In the genomic region with DNA sequence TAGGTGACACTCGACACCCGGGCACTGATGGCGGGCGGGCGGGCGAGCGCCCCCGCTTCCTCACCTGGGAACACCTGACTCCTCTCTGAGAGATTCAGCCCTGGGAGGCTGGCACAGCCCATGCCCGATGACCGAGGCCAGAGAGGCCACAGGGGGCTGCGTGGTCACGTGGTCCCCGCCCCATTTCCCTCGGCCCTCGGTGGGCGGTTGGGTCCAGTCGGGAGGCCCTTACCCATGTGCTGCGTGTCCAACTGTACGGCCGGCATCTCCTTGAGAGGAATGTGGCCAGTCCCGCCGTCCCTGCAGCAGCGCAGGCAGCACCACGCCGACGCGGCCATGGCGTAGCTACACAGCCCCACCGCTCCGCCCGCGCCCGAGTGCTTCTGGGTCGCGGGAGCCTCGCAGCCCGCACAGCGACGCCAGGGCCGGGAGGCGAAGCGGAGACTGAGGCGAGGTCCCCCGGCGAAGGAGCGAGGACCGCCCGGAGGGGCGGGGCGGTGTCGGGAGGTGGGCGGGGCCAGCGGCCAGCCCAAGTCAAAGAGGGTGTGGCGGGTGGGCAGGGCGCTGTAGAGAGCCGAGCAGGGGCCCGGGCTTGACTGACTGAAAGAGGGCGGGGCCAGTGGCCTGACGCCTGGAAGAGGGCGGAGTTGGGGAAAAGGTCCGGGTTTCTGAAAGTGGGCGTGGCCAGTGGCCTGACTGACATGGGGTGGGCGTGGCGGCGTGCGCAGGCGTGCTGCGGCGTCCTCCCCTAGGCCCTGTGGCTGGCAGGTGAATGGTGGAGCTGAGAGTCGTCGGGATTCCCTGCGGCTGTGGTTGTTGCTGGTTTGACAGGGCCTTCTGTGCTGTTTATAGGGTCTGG, we compare ENCODE assay signal across 1 mouse cellular context.
A peak's percentile ranks its signal among the peaks of the same experiment; 100 is the strongest.
TF ChIP-seq lines count a peak whose summit lies in the region.

Spryd7 (minus strand) TSS at position 598 of the 859 bp plus-strand sequence.

TF ChIP-seq in CH12.LX, 34 proteins besides CTCF, POLR2A, EP300 and RAD21:
- TF ChIP-seq MAX (IDR thresholded peaks at IDR 0.05; ENCODE audit: low read length) (peak; percentile 53; the same call in 1 of the 2 replicates), MYC (IDR thresholded peaks at IDR 0.05; ENCODE audit: low read depth, low read length) (no peak), USF1 (IDR thresholded peaks at IDR 0.05; ENCODE audit: low read depth, low read length) (peak; percentile 78), ZKSCAN1 (IDR thresholded peaks at IDR 0.05; ENCODE audit: borderline replicate concordance, low read depth, low read length) (no peak), E2F4 (IDR thresholded peaks at IDR 0.05; ENCODE audit: insufficient replicate concordance, low read depth, low read length) (no peak), USF2 (conservative IDR thresholded peaks at IDR 0.05; ENCODE audit: low read depth, low read length) (peak; percentile 48; the same call in 1 of the 2 replicates), TBP (conservative IDR thresholded peaks at IDR 0.05; ENCODE audit: low read depth, low read length) (no peak), SIN3A (IDR thresholded peaks at IDR 0.05; ENCODE audit: low read length) (peak; percentile 14; the same call in 1 of the 2 replicates), BHLHE40 (IDR thresholded peaks at IDR 0.05; ENCODE audit: low read depth, low read length) (0 out of 2 replicates have a peak, but pooled peaks have one; percentile 16), JUND (conservative IDR thresholded peaks at IDR 0.05; ENCODE audit: low read depth, low read length) (no peak), UBTF (IDR thresholded peaks at IDR 0.05; ENCODE audit: low read depth, low read length) (no peak), POLR2AphosphoS2 (IDR thresholded peaks at IDR 0.05; ENCODE audit: low read depth, low read length) (no peak), NELFE (IDR thresholded peaks at IDR 0.05; ENCODE audit: low read depth, low read length) (peak; percentile 82; the same call in 1 of the 2 replicates), JUN (IDR thresholded peaks at IDR 0.05; ENCODE audit: insufficient read depth, low read depth, low read length) (no peak), PAX5 (IDR thresholded peaks at IDR 0.05; ENCODE audit: low read length) (no peak), TCF12 (IDR thresholded peaks at IDR 0.05; ENCODE audit: low read depth, low read length) (peak; percentile 35; the same call in 1 of the 2 replicates), ELF1 (IDR thresholded peaks at IDR 0.05; ENCODE audit: low read depth, low read length) (peak; percentile 23; the same call in 1 of the 2 replicates), NRF1 (IDR thresholded peaks at IDR 0.05; ENCODE audit: low read depth, low read length) (peak; percentile 96), MXI1 (IDR thresholded peaks at IDR 0.05; ENCODE audit: low read depth, low read length) (peak; percentile 69), RCOR1 (conservative IDR thresholded peaks at IDR 0.05; ENCODE audit: low read depth, low read length) (no peak), MAZ (IDR thresholded peaks at IDR 0.05; ENCODE audit: low read depth, low read length) (peak; percentile 46; the same call in 1 of the 2 replicates)
